Mouse (Mus musculus) thymus, postnatal 14 days (tissue): Measurements from ENCODE around the gene Abca3.
"Not testable (repeated sequence)": the region's sequence is repeated elsewhere in the genome, so short reads cannot be mapped to it uniquely, and the experiment has no call there.

ENCODE experiments used
- DNase-seq: peaks from one replicate; pipeline ENCODE4 v3.0.0; 2021

Abca3 gene

DNA sequence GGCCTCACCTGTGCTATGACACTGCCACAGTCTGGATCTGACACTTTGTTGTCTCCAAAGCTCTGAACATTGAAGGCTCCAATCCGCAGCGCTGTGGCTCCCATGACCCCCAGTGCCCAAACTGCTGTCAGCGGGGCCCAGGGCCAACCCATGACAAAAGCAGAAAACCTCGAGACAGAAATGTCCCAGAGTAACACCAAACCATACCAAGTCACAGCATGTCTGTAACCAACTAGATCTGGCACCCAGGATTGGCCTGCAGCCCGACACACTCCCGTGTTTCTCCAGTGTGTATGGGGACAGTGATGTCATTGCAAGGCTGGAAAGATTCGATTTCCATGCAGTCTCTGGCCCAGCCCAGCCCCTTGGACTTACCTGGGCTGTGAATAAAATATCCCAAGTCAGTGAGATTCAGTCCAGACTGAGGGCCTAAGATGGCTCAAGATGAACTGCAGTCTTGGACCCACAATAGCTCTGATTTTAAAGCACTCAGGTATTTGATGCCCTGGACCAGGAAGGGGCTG lies 90.9 kb downstream of the Abca3 start, which contains the start of gene Dnase1l2:
Gene Dnase1l2, minus strand, starts transcription at position 474 of the 524 bp plus-strand sequence.
- no peak for DNase-seq

DNA sequence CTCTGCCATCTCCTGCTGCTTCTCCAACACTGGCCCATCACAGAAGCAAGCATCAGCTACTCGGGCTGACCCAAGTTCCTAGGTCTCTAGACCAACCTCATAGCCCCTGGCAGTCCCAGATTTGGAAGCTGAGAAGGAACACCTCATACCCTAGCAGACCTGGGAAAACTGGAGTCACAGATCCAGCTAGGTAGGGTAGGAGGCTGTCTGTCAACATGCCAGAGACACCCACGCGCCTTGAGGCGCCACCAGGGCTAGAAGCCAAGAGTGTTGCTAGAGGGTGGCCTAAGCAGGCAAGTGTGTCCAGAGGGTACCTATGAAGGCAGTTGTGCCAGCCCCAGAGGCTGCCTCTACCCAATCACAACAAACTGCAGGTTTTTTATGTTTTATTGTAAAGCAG lies 91.7 kb downstream of the Abca3 start:
- no peak for DNase-seq

DNA sequence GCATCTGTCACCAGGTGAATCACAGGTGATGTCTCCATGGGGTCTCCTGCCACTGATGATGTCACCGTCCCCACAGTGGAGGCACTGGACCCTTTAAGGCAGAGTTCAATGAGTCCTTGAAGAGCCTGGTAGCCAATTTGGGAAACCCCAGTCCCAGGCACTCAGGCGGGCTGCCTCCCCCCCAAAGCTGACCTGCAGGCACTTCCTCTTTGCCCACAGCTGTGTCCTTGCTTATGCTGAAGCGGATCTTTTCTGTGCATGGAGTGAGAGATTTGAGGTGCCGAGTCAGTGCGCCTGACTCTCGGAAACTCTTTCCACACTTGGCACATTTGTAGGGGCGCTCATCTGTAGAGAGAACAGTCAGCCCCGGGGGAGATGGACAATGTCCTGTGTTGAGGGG lies 94.8 kb downstream of the Abca3 start:
- no peak for DNase-seq

DNA sequence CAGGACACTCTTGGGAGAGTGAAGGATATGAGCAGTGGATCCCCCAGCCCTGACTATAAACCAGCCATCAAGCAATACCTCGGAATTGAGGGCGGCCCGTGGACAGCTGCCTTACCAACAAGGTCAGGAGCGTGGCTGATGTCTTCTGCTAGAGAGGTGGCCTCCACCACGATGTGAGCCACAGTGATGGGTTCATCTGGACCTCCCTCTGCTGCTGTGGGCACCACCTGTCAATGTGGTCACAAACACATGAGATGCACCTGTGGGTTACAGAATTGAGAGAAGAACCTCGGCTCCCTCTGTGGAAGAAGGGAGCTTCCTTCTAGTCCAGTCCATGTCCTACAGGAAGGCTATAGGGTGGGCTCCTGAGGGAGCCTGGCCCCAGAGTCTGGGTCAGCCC lies 97.8 kb downstream of the Abca3 start:
- no peak for DNase-seq

DNA sequence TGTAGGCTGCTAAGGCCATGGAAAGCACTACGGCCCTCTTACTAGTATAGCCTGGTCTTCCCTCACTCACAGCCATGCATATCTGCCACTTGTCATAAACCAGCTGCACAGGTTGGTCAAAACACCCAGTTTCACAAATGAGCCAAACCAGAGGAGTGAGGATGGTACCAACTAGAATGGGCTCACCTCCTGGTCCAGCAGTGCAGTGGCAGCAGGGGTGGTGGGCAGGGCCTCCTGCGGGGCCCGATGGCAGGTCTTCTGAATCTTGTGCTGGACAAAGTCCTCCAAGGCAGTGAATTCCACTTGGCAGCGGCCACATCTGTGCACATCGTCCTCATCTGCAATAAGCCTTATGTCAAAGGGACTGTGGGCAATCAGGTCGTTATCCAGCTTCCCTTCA lies 99.5 kb downstream of the Abca3 start:
- DNase-seq: no peak

DNA sequence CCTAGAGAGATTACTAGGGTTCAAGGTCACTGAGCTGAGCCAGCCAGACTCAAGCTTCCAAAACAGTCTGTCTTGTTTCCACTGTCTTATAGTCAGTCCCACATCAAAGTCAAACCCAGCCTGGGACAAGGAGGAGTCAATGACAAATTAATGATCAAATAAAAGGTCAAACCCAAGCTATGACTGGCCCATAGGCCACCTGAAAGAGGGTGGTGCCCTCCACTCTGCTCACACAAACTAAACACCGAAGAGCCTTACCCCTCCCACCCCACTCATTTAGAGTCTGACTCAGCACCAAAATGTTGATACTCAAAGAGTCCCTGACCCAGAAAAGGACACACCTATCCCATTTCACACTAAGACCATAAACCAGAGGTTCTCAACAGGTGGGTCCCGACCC lies 101.6 kb downstream of the Abca3 start:
- DNase-seq: no peak

DNA sequence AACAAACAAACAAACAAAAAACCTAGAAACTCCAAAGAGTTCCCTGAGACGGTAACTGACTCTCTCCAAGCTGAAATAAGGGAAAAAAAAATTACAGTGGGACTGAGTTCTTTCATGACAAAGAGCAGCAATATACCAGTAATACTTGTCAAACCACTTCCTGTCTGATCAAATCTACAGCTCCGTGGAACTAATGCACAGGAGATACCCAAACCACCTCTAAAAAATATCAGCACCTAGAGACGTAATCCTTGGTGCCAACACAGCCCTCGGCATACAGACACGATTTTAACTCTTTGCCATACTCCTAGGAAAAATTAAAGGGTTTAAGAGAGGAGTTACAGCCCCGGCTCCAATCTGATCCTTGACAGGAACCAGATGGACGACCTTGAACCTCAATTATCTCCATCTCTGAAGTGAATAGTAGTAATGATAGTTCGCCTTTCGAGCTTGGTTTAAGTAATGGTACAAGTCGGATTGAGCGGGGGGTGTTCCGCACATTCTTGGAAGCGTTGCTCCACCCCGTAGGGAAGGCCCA lies 102.5 kb downstream of the Abca3 start:
- no peak for DNase-seq

DNA sequence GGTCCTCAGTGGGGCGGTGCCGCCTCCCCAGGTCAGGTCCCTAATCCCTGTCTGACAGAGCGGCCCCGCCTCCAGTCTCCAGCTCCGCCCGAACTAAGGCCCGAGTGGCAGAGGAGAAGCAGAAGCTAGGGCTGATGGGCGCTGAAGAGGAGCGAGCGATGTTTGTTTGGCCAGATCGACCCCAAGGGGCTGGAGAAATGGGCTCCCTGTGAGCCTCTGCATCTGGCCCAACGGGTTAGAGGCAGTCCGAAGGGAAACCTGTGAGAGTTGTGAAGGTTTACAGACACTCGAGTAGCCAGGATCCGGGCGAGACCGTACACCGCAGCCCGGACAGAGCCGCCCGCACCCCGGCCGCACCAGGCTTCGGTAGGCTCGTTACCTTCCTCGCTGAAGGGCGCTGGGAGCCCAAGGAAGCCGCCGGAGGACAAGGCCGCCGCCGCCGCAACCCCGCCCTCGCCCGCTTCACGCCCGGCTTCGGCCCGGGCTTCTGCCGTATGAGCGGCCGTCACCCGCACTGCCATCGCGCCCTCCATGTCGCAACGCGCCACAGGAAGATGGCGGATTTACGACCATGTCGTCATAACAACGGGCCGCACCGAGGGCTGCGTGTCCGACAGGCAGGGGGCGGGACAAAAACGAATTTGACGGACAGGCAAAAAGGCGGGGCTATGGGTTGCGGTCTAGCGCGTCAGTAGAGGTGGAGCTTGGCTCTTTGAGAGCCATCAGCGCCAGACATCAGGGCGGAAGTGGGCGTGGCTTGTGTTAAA lies 103.2 kb downstream of the Abca3 start:
- DNase-seq: peak; percentile 99

DNA sequence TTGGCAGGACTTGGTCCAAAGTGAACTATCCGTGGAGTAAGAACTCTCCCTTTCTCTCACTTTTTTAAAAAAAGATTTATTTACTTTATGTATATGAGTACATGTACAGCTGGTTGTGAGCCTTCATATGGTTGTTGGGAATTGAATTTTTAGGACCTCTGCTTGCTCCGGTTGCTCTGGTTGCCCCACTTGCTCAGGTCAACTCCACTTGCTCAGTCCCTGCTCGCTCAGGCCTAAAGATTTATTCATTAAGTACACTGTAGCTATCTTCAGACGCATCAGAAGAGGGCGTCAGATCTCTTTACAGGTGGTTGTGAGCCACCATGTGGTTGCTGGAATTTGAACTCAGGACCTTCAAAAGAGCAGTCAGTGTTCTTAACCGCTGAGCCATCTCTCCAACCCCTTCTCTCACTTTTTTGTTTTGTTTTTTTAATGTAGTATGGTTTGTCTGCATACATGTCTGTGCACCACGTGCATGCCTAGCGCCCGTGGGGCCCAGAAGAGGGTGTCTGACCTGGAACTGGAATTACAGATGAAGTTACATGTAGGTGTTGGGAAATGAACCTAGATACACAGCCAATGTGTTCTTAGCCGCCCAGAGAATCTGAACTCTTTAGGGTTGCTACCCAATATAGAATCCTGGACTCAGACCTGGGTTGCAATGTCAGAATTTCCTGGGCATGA lies 103.9 kb downstream of the Abca3 start:
- DNase-seq: not testable (repeated sequence)
